Mouse (Mus musculus): ENCODE measurements around the gene Fzd1. TPM values are rescaled to one million over a fixed set of nuclear protein-coding genes. Genes with fewer than 3 reads are reported as not detected.

Fzd1 gene
- polyA plus RNA-seq (2015; fragmentation: Nextera tagmentation; extraction: Ambion mirVana), result 24.7 and 24.9 TPM in 2 replicates

GRCm38 (mm10) chr5:4757902-4758301 lies at the start of gene Fzd1:
TSS of gene Fzd1 (minus strand) at chr5:4758035.
- no peaks in the 10 kb centered on the region for H3K9me3 ChIP-seq
- peak within 1 kb of the TSS; percentile 90 for H3K4me3 ChIP-seq (replicated peaks)
- under 1% methylated on average over 29 of the region's 33 CpGs for WGBS
- peaks cover 8% of the 10 kb centered on the region for H3K4me1 ChIP-seq
- H3K4me2 ChIP-seq, result peak within 1 kb of the TSS; percentile 80
- no peaks in the 10 kb centered on the region for H3K36me3 ChIP-seq
- peak; percentile 92 for ATAC-seq (ENCODE audit: insufficient read depth, low FRiP score, low read depth)
- no peaks in the 10 kb centered on the region for H3K27me3 ChIP-seq (replicated peaks)
- peak within 1 kb of the TSS; percentile 98 for H3K27ac ChIP-seq
- peak within 1 kb of the TSS; percentile 94 for H3K9ac ChIP-seq

- Histone ChIP-seq H3K36me3 (no peaks in the 10 kb centered on the region), H3K4me1 (no peaks in the 10 kb centered on the region), H3K27me3 (replicated peaks) (no peaks in the 10 kb centered on the region), H3K9me3 (no peaks in the 10 kb centered on the region), H3K4me2 (no peak overlapping the region), H3K9ac (no peak overlapping the region), H3K27ac (no peak overlapping the region), H3K4me3 (replicated peaks) (no peak overlapping the region)
- 77% methylated on average over 4 of the region's 4 CpGs for WGBS
- no peak for ATAC-seq (ENCODE audit: insufficient read depth, low FRiP score, low read depth)
Observed at GRCm38 (mm10) chr5:4805228-4805627, 47.4 kb upstream of the Fzd1 start.

GRCm38 (mm10) chr5:4803708-4804107 lies 45.9 kb upstream of the Fzd1 start:
- H3K27ac ChIP-seq, result no peak overlapping the region
- no peaks in the 10 kb centered on the region for H3K9me3 ChIP-seq
- no peaks in the 10 kb centered on the region for H3K27me3 ChIP-seq (replicated peaks)
- H3K4me3 ChIP-seq (replicated peaks), result no peak overlapping the region
- H3K9ac ChIP-seq, result no peak overlapping the region
- H3K36me3 ChIP-seq, result no peaks in the 10 kb centered on the region
- no peak for ATAC-seq (ENCODE audit: insufficient read depth, low FRiP score, low read depth)
- 66% methylated on average over 5 of the region's 5 CpGs for WGBS
- H3K4me1 ChIP-seq, result no peaks in the 10 kb centered on the region
- H3K4me2 ChIP-seq, result no peak overlapping the region

- Histone ChIP-seq H3K4me1 (no peaks in the 10 kb centered on the region), H3K9me3 (no peaks in the 10 kb centered on the region), H3K36me3 (no peaks in the 10 kb centered on the region), H3K4me2 (no peak overlapping the region), H3K27me3 (replicated peaks) (no peaks in the 10 kb centered on the region), H3K4me3 (replicated peaks) (no peak overlapping the region), H3K9ac (no peak overlapping the region), H3K27ac (no peak overlapping the region)
- no peak for ATAC-seq (ENCODE audit: insufficient read depth, low FRiP score, low read depth)
Observed at GRCm38 (mm10) chr5:4801971-4802370, 44.1 kb upstream of the Fzd1 start.

GRCm38 (mm10) chr5:4801096-4801850 lies 43.4 kb upstream of the Fzd1 start:
- Histone ChIP-seq H3K27ac (no peak overlapping the region), H3K27me3 (replicated peaks) (no peaks in the 10 kb centered on the region), H3K4me3 (replicated peaks) (no peak overlapping the region), H3K36me3 (no peaks in the 10 kb centered on the region), H3K4me1 (no peaks in the 10 kb centered on the region), H3K4me2 (no peak overlapping the region), H3K9ac (no peak overlapping the region), H3K9me3 (no peaks in the 10 kb centered on the region)
- no peak for ATAC-seq (ENCODE audit: insufficient read depth, low FRiP score, low read depth)
- WGBS, result 82% methylated on average over 8 of the region's 8 CpGs

- H3K4me2 ChIP-seq, result no peak overlapping the region
- H3K4me1 ChIP-seq, result no peaks in the 10 kb centered on the region
- ATAC-seq (ENCODE audit: insufficient read depth, low FRiP score, low read depth), result peak; percentile 43
- WGBS, result 62% methylated on average over 3 of the region's 3 CpGs
- no peak overlapping the region for H3K27ac ChIP-seq
- no peak overlapping the region for H3K4me3 ChIP-seq (replicated peaks)
- H3K9me3 ChIP-seq, result no peaks in the 10 kb centered on the region
- no peaks in the 10 kb centered on the region for H3K27me3 ChIP-seq (replicated peaks)
- H3K9ac ChIP-seq, result no peak overlapping the region
- no peaks in the 10 kb centered on the region for H3K36me3 ChIP-seq
Observed at GRCm38 (mm10) chr5:4791219-4791618, 33.4 kb upstream of the Fzd1 start.

GRCm38 (mm10) chr5:4790265-4790664 lies 32.4 kb upstream of the Fzd1 start:
- Histone ChIP-seq H3K27ac (no peak overlapping the region), H3K9me3 (no peaks in the 10 kb centered on the region), H3K36me3 (no peaks in the 10 kb centered on the region), H3K4me2 (no peak overlapping the region), H3K27me3 (replicated peaks) (no peaks in the 10 kb centered on the region), H3K4me3 (replicated peaks) (no peak overlapping the region), H3K4me1 (no peaks in the 10 kb centered on the region), H3K9ac (no peak overlapping the region)
- ATAC-seq (ENCODE audit: insufficient read depth, low FRiP score, low read depth), result no peak
- WGBS, result 86% methylated on average over 4 of the region's 4 CpGs

- no peak for ATAC-seq (ENCODE audit: insufficient read depth, low FRiP score, low read depth)
- H3K9ac ChIP-seq, result no peak overlapping the region
- no peaks in the 10 kb centered on the region for H3K4me1 ChIP-seq
- H3K36me3 ChIP-seq, result no peaks in the 10 kb centered on the region
- no peak overlapping the region for H3K4me3 ChIP-seq (replicated peaks)
- H3K27me3 ChIP-seq (replicated peaks), result no peaks in the 10 kb centered on the region
- no peak overlapping the region for H3K4me2 ChIP-seq
- H3K27ac ChIP-seq, result no peak overlapping the region
- H3K9me3 ChIP-seq, result no peaks in the 10 kb centered on the region
- WGBS, result 69% methylated on average over 3 of the region's 3 CpGs
Observed at GRCm38 (mm10) chr5:4788484-4788883, 30.6 kb upstream of the Fzd1 start.

GRCm38 (mm10) chr5:4786816-4787215 lies 29.0 kb upstream of the Fzd1 start:
- no peak for ATAC-seq (ENCODE audit: insufficient read depth, low FRiP score, low read depth)
- H3K4me3 ChIP-seq (replicated peaks), result no peak overlapping the region

GRCm38 (mm10) chr5:4778274-4778673 lies 20.4 kb upstream of the Fzd1 start:
- Histone ChIP-seq H3K27ac (no peak overlapping the region), H3K9ac (no peak overlapping the region), H3K4me1 (no peaks in the 10 kb centered on the region), H3K9me3 (no peaks in the 10 kb centered on the region), H3K4me2 (no peak overlapping the region), H3K4me3 (replicated peaks) (no peak overlapping the region), H3K36me3 (no peaks in the 10 kb centered on the region), H3K27me3 (replicated peaks) (no peaks in the 10 kb centered on the region)
- no peak for ATAC-seq (ENCODE audit: insufficient read depth, low FRiP score, low read depth)
- WGBS, result 84% methylated on average over 3 of the region's 3 CpGs

More at GRCm38 (mm10) chr5:4786816-4787215, 29.0 kb upstream of the Fzd1 start:
- Histone ChIP-seq H3K36me3 (no peaks in the 10 kb centered on the region), H3K27ac (no peak overlapping the region), H3K9me3 (no peaks in the 10 kb centered on the region), H3K4me1 (no peaks in the 10 kb centered on the region), H3K4me2 (no peak overlapping the region), H3K27me3 (replicated peaks) (no peaks in the 10 kb centered on the region), H3K9ac (no peak overlapping the region)
- 57% methylated on average over 3 of the region's 3 CpGs for WGBS

- ATAC-seq (ENCODE audit: insufficient read depth, low FRiP score, low read depth), result no peak
- whole genome bisulfite sequencing, result 43% methylated on average over 2 of the region's 2 CpGs
- no peak overlapping the region for H3K9ac ChIP-seq
Observed at GRCm38 (mm10) chr5:4776495-4776894, 18.7 kb upstream of the Fzd1 start.

GRCm38 (mm10) chr5:4773090-4773772 lies 15.4 kb upstream of the Fzd1 start:
- Histone ChIP-seq H3K4me2 (no peak overlapping the region), H3K9ac (no peak overlapping the region), H3K4me1 (no peaks in the 10 kb centered on the region), H3K36me3 (no peaks in the 10 kb centered on the region), H3K27ac (no peak overlapping the region), H3K4me3 (replicated peaks) (no peak overlapping the region), H3K27me3 (replicated peaks) (no peaks in the 10 kb centered on the region), H3K9me3 (no peaks in the 10 kb centered on the region)
- WGBS, result 63% methylated on average over 9 of the region's 9 CpGs
- ATAC-seq (ENCODE audit: insufficient read depth, low FRiP score, low read depth), result no peak

More at GRCm38 (mm10) chr5:4776495-4776894, 18.7 kb upstream of the Fzd1 start:
- H3K27me3 ChIP-seq (replicated peaks), result no peaks in the 10 kb centered on the region
- H3K4me1 ChIP-seq, result no peaks in the 10 kb centered on the region
- no peak overlapping the region for H3K4me3 ChIP-seq (replicated peaks)
- no peaks in the 10 kb centered on the region for H3K9me3 ChIP-seq
- H3K4me2 ChIP-seq, result no peak overlapping the region
- H3K27ac ChIP-seq, result no peak overlapping the region
- H3K36me3 ChIP-seq, result no peaks in the 10 kb centered on the region

All from stomach, embryonic 15.5 days (tissue).